Mouse (Mus musculus) kidney, adult 8-10 months (tissue): ENCODE measurements around the gene Wdr38.

Experiments used
- DNase-seq, 2 experiments: peaks; one replicate each; pipeline ENCODE4 v3.0.0; 2022

Wdr38 gene

DNA sequence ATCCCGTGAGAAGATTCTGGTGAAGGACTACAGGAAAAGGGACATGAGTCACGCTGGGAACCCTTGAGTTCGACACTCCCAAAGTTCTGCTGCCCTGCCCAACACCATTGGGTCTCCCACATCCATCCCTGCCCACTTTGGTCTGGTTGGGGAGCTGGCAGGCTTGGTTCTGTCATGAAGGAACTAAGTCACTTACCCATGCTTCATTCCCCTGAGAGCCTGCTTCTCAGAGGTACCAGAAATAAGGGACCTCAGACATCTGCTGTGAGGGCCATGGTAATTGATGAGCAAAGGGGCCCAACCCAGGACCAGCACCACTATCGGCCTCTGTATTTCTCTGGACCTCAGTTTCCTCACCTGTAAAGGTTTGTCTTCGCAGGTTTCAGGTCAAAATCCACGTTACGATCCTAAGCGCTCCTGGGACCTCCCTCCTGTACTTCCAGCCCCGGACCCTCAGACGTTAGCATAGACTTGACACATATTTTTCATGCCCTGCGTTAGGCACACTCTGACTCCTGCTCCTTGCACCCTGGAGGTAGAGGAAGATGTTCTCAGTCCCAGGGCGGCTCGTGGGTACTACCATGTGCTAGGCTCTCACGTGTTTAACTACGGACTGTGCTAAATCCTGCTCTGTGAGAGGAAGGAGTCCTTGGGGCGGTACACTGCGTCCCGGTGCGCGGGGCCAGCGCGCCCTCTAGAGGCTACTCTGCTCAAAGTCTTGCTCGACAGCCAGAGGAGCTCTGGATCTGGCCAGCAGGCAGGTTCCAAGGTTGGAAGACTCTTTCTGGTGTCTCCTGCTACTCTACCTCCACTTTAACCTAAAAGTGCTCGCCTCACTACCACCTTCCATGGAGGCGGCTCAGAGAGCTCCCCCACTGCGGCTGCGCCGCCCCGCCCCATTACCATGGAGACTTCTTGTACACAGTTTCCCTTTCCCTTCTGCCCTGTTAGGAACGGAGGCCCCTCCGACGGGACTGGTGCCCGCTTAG lies at the start of gene Wdr38:
Gene Wdr38 (plus strand): TSS at position 91 of the 989 bp plus-strand sequence.
- peak; percentile 87 to 92 for DNase-seq

DNA sequence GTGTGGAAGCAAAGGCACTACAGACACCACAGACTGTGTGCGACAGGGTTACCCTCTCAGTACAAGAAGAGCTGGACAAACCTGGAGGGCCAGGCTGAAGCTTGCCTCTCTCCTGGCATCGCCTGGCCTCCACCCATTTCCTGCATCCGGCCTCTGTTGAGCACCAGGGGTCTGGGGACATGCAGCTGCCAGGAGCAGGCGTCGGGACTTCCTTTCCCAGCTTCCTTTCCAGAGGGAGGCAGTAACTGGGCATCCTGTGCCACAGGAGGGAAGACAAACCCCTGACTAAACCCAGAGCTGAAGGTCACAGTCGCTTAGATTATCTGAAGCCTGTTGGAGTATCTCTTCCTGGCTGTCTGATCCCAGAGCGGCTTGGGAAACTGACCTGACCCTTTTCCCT lies 49.7 kb upstream of the Wdr38 start:
- DNase-seq: peak; percentile 20 to 38

DNA sequence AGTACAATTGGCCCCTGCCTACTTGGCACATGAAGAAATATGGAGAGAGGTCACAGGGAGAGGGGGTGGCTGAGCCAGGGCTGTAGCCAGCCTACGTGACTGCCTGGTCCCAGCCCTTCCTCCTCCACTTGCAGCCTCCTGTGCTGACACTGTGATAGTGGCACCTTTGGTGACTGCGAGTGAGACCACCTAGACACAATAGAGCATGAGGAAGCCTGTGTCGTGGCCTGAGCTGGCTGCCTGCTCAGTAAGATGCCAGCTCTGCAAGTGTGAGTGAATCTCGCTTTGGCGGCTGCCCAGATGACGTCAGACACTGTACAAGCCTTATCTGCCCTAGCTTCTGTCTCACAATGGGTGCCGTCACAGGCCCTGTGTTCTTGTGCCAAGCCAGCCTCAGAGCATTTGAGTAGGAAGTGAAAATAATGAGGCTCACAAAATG lies 47.0 kb upstream of the Wdr38 start:
- peak; percentile 63 to 70 for DNase-seq

DNA sequence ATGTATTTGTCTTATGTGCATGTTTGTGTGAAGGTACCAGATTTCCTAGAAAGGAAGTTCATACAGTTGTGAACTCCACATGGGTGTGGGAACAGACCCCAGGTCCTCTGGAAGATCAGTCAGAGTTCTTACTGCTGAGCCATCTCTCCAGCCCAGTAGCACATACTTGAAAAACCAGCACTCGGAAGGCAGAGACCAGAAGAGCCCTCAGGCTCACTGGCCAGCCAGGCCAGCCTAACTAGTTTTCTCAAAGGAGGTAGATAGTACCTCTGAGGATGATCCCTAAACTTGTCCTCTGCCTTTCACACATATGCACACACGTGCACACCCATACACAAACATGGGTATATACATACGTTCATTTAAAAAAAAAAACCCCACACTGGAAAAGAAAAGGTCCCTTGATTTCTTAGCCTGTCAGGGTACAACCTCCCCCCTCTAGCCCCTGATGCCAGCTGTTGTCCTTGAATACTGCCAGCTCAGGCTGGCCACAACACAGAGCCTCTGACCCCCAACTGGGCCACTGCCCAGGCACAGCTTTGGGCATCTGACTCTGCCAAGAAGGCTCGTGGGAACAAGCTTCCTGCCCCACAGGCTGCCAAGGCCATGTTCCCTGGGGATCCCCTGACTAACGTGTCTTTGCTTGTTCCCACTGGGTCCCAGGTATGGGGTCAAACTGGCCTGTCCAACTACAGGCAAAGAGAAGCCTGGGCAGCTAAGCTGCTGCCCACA lies 44.0 kb upstream of the Wdr38 start:
- peak; percentile 11 to 14 for DNase-seq

DNA sequence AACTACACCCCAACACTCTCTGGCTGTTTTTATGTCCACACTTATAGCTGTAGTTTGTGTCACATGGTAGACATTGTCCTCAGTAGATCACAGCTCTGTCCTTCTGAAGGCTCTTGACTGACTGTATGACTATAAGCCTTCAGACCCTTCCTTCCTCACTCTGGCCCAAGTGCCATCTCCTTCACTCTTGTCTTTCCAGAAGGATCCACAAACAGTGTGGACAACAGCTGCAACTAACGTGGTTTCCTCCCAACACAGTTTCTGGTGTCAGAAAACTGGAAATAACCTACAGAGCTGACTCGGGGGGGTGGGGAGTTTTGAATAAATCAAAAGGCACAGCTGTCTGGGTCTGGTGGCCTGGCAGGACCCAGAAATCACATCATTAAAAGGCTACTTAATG lies 41.2 kb upstream of the Wdr38 start:
- no peak for DNase-seq

DNA sequence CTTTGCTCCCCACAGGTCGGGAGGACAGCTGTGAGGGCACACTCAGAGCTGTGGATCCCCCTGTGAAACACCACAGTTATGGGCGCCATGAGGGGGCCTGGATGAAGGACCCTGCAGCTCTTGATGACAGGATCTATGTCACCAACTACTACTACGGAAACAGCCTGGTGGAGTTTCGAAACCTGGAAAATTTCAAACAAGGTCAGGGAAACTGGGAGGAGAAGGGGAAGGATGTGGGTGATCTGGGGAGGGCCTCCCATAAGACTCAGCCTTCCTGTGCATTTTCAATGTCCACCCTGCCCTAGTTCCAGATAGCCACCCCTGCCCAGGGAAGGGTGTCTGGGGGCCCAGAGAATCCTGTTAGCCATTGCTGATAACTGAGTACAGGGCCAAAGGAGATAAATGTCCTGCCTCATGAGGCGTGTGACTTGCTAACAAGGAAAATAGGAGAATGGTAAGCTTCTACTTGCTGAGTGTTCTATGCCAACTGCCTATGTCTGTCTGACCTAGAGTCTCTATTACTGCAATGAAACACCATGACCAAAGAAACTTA lies 39.5 kb upstream of the Wdr38 start:
- DNase-seq: no peak

DNA sequence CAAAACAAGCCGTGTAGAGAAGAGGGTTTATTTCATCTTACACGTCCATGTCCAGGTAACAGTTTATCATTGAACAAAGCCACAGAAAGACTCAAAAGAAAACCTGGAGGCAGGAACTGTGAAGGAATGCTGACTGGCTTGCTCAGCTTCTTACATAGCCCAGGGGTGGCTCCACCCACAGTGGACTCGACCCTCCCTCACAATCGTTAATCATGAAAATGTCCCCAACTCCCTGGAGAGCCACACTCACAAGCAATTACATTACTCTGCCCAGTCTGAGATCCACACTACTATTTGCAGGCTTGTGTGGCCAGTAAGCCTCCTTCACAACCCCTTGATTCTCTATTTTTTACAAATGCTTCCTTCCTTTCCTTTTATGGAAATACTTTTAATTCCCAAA lies 33.1 kb upstream of the Wdr38 start:
- DNase-seq: no peak

DNA sequence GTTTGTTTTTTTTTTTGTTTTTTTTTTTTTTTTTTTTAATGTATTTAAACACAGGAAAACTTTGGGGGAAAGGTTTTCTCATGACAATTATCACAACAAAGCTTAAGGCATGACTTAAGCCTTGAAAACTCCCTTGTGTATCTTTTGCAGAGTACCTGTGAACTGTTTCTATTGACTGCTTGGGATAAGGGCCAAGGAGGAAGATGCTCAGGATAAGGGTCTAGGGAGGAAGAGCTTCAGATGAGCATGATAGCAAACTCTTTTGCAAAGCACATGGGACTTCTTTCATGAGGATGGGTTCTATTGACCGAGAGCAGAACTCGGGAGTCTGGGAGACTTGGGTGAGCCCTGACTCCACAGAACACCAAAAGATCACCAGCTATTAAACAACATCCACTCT lies 27.6 kb upstream of the Wdr38 start:
- no peak for DNase-seq

DNA sequence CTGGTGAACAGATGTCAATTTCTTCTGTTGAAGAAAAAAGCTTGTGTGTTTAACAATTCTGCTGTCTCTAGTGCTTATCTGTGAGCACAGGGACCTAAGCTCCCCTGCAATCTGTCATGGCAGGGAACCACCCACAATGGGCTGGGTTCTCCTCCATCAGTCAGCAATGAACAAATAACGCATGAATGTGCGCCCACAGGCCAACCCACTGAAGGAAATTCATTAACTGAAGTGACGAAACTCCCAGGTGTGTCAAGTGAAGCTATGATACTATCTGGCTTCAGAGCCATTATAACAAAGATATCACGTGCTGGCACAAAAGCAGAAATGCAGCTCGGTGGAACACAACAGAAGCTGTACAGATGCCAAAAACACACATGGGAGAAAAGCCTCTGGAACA lies 27.2 kb upstream of the Wdr38 start:
- no peak for DNase-seq

DNA sequence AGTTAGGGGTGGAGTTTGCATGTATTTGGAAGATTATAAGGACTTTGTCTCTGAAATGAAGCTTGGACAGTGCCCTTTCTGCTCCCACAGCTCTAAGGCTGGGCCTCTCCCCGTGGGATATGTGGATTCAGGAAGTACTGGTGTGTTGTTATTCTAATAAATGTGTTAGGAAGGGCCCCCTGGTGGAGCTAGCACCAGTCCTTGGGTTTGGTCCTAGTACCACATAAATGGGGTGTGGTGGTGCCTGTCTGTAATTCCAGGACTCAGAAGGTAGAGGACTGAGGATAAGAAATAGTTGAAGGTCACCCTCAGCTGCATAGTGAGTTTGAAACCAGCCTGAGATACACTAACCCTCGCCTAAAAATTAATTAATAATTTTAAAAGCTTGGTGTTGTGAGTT lies 24.1 kb upstream of the Wdr38 start:
- no peak for DNase-seq

DNA sequence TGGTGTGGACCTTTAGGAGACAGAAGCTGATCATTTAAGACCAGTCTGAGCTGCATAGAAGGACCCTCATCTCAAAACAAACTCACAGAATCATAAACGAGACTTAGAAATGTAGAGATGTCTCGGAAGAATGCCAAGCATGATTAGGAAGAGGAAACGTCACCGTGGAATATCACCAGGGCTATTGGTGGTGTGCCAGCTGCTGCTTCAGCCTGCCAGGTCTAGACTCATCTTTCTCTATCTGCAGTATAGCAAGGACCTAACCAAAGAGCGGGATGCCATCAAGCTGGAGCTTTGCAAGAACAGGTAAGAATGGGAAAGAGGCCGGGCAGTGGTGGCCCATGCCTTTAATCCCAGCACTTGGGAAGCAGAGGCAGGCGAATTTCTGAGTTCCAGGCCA lies 23.6 kb upstream of the Wdr38 start:
- DNase-seq: no peak

DNA sequence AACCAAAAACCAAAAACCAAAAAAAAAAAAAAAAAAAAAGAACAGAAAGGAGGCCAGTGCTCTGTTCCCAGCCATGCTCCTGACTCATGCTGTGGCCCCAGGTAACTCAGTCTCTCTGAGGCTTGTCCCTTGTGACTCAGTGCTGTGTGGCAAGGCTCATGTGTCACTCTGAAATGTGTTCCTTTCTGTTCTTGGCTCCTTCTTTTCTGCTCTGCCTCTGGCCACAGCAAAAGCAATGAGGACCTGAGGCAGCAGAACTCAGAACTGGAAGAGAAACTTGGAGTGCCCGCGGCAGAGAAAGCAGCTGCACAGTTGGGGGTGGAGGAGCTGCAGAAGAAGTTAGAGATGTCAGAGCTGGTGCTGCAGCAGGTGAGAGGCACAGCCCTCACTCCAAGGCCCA lies 23.1 kb upstream of the Wdr38 start:
- no peak for DNase-seq

DNA sequence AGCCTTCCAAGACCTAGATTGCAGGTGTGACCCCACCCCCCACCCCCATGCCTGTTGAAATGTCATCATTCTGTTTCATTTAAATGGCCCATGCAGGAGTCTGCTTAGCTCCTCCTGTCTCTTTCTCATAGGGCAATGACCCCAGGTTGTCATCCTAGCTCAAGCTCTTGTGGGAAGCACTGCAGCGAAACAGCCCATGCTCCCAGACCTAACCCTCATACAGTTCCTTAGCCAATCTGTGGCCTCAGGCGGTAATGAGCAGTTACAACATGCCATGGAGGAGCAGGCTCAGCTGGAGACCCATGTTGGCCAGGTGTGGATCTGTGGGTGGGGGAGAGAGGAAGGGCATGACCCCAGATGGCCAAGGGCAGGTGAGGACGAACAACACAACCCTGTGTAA lies 22.1 kb upstream of the Wdr38 start:
- DNase-seq: no peak

DNA sequence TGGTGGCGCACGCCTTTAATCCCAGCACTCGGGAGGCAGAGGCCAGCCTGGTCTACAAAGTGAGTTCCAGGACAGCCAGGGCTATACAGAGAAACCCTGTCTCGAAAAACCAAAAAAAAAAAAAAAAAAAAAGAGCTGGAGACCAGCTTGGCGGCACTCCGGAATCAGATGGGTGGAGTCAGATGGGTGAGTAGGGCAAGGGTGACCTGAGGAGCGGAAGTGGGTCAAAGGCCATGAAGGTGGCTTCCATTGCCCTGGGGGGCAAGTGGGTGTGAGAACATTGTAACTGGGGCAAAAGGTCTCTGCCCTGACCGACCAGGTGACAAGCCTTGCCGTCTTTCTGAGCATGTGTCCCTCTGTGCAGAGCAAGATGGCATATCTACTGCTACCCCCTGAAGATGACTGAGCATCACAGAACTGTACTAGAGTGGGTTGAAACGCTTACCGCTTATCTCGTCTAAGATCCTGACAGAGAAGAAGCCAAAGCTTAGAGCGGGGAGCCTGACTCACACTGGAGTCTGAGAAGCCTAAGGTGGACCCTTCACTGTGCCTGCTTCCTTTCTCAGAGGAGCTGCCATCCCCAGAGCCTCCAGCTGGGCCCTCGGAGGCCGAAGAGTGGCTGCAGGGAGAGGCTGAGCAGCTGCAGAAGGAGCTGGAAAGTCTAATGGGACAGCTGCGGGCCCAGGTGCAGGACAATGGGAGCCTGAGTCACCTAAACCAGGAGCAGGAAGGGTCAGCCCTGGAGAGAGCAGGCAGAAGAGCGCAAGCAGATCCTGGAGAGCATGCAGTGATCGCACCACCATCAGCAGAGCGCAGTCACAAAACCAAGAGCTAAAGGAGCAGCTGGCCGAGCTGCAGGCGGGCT lies 21.1 kb upstream of the Wdr38 start:
- DNase-seq: no peak

DNA sequence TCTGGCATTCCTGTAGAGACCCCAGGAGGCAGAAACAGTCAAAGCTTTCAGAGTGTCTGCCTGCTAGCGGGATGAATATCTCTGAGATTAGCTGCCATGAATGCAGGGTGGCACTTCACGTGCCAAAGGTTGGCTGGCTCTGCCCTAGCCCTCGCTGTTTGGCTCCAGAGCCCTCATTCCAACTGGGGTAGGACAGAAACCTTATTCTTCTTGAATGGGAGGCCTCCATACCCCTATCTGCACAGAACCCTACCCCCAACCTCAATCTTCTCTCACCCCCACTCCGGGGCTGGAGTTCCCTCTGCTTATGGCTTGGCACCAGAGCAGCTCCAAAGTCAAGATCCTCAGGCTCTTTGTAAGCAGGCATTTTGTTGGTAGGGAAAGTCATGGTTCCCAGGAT lies 19.4 kb upstream of the Wdr38 start:
- DNase-seq: no peak

DNA sequence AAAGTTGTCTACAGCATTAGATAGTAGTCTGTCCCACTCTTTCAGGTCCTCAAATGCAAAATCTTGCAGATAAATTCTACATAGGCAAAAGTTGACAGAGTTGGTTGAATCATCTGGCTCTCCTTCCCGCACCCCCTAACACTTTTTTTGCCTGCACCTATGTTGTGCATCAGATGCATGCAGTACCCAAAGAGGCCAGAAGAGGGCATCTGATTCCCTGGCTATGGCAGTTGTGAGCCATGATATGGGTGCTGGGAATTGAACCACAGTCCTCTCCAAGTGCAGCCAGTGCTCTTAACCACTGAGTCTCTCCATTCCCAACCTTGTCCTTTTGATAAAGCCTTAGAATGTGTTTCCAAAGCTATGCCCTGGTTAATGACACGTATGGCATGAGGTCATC lies 13.8 kb upstream of the Wdr38 start:
- DNase-seq: no peak

DNA sequence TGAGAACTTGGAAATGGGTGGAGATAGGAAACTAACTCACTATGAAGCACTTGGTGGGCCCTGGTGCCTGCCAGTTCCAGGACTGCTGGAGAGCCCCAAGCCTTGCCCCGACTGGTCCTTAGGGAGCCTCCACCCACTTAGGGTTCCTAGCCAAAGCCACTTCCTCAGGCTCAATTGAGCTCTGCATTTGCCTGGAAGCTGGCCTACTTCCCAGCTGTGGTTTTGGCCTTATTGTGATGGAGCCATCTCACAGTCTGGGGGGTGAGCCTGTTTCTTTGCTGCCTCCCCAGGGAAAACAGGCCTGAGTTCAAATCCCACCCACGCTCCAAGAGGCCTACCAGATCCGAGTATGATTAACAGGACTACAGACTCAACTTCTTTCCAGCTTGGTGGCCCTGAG lies 10.7 kb upstream of the Wdr38 start:
- peak in 1 of 2 experiments; percentile 21 for DNase-seq

DNA sequence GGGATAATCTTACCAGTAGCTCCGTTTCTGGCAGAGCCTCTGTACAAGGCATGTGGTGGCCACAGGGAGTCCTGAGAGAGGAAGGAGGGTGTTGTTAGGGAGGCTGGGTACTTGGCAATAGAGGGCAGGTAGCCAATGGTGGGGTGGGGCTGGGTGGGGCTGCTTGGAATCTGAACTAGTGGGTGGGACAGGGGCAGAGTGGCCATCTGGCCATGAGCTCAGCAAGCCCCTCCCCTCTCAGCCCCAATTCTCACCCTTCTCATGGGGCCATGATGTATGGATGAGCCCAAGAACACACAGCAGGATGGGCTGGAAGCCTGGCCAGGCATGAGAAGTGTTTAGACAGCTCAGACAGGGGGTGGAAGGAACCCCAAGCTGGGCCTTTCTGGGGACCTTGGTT lies 9.9 kb upstream of the Wdr38 start:
- DNase-seq: no peak

DNA sequence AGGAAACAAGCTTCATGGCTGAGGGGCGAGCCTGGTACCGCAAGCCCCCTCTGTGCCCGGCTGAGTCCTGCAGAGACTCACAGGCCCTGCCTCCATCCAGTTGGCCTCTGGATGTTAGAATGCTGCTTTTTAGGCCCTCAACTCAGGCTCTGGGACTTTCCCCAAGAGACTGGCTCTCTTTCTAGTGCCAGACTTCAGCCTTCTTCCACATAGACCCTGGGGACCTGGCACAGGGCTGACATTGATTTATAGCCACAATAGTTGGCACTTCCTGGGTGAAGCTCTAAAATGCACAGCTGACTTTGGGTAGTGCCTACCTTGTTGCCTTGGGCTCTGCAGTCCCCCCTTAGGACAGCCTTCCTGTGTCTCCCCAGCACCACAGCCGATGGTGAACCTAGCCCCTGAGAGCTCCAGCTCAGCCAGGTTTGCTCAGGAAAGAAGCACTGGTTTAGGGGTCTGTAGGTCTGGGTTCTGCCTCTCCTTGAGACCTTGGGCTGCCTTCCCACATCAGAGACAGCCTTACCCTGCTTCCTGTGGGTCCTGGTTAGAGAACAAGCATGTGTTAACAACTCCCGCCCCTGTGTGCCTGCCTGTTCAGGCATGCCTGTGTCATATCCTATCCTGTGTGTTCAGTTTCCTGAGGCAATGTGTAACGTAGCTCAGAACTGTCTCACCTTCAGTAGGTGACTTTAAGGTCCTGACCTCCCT lies 9.3 kb upstream of the Wdr38 start:
- no peak for DNase-seq

DNA sequence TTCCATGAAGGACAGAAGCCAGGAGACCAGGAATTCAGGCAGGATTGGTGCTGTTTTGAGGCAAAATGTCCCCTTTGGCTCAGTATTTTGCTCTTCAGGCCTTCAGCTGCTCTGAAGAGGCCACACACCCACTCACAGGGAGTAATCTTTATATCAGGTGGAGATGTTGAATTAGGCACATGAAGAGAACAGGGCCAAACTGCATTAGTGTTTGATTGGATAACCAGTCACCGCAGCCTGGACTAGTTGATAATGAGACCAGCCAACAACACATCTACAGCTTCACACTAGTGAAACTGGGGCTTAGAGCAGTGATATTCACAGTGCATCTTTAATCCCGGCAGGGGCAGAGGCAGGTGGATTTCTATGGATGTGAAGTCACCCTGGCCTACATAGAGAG lies 8.3 kb upstream of the Wdr38 start:
- no peak for DNase-seq

DNA sequence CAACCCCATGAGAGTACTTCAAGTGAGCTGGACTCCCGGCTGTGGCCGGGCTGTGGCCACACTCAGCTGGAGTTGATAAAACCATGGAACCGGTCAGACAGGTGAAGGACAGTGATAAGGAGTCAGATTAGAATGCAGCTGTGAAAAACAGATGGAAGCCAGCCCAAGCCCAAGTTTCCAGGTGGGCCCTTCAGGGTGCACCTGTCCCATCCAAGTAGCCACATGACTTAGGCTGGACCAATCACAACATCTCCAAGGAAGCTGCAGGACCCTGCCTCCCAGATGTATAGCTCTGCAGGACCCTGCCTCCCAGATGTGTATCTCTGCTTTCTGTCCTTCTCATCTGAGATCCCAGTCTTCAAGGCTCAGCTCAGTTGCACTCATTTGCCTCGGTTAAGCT lies 5.3 kb upstream of the Wdr38 start:
- DNase-seq: no peak

DNA sequence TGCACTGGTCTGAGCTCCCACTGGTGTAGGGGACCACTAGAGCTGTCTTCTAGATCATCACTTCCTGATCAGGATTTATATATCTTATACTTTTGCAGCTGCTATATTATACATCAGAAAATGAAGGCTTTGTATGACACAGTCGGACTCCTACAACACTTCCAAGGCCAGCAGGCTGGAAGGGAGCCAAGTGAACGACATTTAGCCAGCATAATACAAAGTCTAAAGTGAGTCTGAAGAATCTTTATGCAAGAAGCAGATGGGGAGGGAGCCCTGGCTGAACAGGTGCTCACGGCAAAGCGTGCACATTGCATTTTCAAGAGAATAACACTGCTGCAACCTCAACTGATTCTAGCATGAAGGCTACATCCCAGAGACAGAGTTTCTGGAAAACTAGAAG lies 4.8 kb upstream of the Wdr38 start:
- DNase-seq: no peak
